In genomic region chr11:105987446-105987845, GRCm38 (mm10) we compare ENCODE assay signal across 39 mouse cellular contexts. TPM values are rescaled to one million over a fixed set of nuclear protein-coding genes. Genes with fewer than 3 reads are reported as not detected.
DNase-seq lines count a peak whose midpoint lies in the region; ATAC-seq and TF ChIP-seq lines count a peak whose summit lies in the region.
"Had no signal": no experiment of that assay in that cellular context is flagged by ENCODE, and none has a peak within 500 bp of the region (broad histone marks: within the 10 kb centered on the region; RNA-seq: fewer than 3 reads in every experiment).

No protein-coding gene starts in this region.

- peaks cover 3% of the 10 kb centered on the region; the same call in 1 of the 2 replicates for H3K36me3 ChIP-seq in midbrain, postnatal 0 days (ENCODE audit: insufficient read depth, low read length)
- H3K36me3 ChIP-seq in midbrain, embryonic 11.5 days (ENCODE audit: control insufficient read depth, insufficient read depth, low read length) = no peaks in the 10 kb centered on the region
- no peaks in the 10 kb centered on the region for H3K36me3 ChIP-seq in lung, embryonic 16.5 days (ENCODE audit: control insufficient read depth, insufficient read depth, low read length)
- H3K36me3 ChIP-seq: heart, embryonic 15.5 days; kidney, embryonic 15.5 days; liver, embryonic 12.5 days; midbrain, embryonic 12.5 days; stomach, embryonic 15.5 days had no signal

- no peaks in the 10 kb centered on the region for H3K27me3 ChIP-seq in midbrain, postnatal 0 days (ENCODE audit: insufficient read depth, low read length)
- H3K27me3 ChIP-seq in midbrain, embryonic 11.5 days (ENCODE audit: control insufficient read depth, insufficient read depth, low read length) = no peaks in the 10 kb centered on the region
- H3K27me3 ChIP-seq in lung, embryonic 16.5 days (ENCODE audit: control insufficient read depth, insufficient read depth, low read depth, low read length) = no peaks in the 10 kb centered on the region
- H3K27me3 ChIP-seq: kidney, embryonic 15.5 days; midbrain, embryonic 12.5 days; stomach, embryonic 15.5 days had no signal

- no peaks in the 10 kb centered on the region for H3K9me3 ChIP-seq in midbrain, postnatal 0 days (ENCODE audit: low read length)
- H3K9me3 ChIP-seq in midbrain, embryonic 11.5 days (ENCODE audit: control insufficient read depth, low read length) = no peaks in the 10 kb centered on the region
- H3K9me3 ChIP-seq in lung, embryonic 16.5 days (ENCODE audit: control insufficient read depth, low read length) = no peaks in the 10 kb centered on the region
- H3K9me3 ChIP-seq: heart, embryonic 15.5 days; kidney, embryonic 15.5 days; liver, embryonic 12.5 days; midbrain, embryonic 12.5 days; stomach, embryonic 15.5 days had no signal

- DNase-seq in cerebellum, postnatal 25 days = peak; percentile 19 to 27
- DNase-seq in cerebellum, postnatal 36 days = no peak
- DNase-seq in midbrain, postnatal 0 days (ENCODE audit: low spot score) = peak; percentile 22
- no peak for DNase-seq in midbrain, embryonic 11.5 days (ENCODE audit: low spot score, missing footprints)
- peak; percentile 86 for DNase-seq in lung, postnatal 36 days
- DNase-seq in adrenal gland, adult 2 months = no peak
- no peak for DNase-seq in T-cell, adult 2 months (ENCODE audit: low spot score)
- DNase-seq: adrenal gland, postnatal 36 days; cerebellum, adult 2 months; heart, postnatal 36 days; kidney, adult 11 months; kidney, postnatal 25 days; layer of hippocampus, postnatal 36 days; left cerebral cortex, postnatal 4 days; liver, postnatal 0 days; retina, postnatal 1 day; right cerebral cortex, postnatal 25 days; thymus, adult 18-20 months; thymus, postnatal 4 days had no signal

- H3K4me3 ChIP-seq in midbrain, postnatal 0 days (ENCODE audit: low read depth, low read length) = no peak overlapping the region
- H3K4me3 ChIP-seq in midbrain, embryonic 11.5 days (ENCODE audit: low read depth, low read length) = no peak overlapping the region
- H3K4me3 ChIP-seq in lung, embryonic 16.5 days (ENCODE audit: low read length) = no peak overlapping the region
- H3K4me3 ChIP-seq: erythroblast, embryonic 14.5 days; heart, embryonic 15.5 days; kidney, embryonic 15.5 days; liver, embryonic 12.5 days; midbrain, embryonic 12.5 days; stomach, embryonic 15.5 days had no signal

- no peak overlapping the region for H3K4me2 ChIP-seq in midbrain, postnatal 0 days (ENCODE audit: low read depth, low read length, poor library complexity, severe bottlenecking)
- H3K4me2 ChIP-seq in midbrain, embryonic 11.5 days = no peak overlapping the region
- H3K4me2 ChIP-seq in lung, embryonic 16.5 days (ENCODE audit: low read depth, low read length) = no peak overlapping the region
- H3K4me2 ChIP-seq: heart, embryonic 15.5 days; hindbrain, embryonic 14.5 days; kidney, embryonic 15.5 days; liver, embryonic 12.5 days; midbrain, embryonic 12.5 days; stomach, embryonic 15.5 days had no signal

- no peak overlapping the region for H3K9ac ChIP-seq in midbrain, postnatal 0 days (replicated peaks; ENCODE audit: low read length, poor library complexity, severe bottlenecking)
- H3K9ac ChIP-seq in midbrain, embryonic 11.5 days (ENCODE audit: low read length) = no peak overlapping the region
- no peak overlapping the region for H3K9ac ChIP-seq in lung, embryonic 16.5 days (ENCODE audit: low read length)
- H3K9ac ChIP-seq: heart, embryonic 15.5 days; hindbrain, embryonic 14.5 days; kidney, embryonic 15.5 days; liver, embryonic 12.5 days; liver, postnatal 0 days; midbrain, embryonic 12.5 days; stomach, embryonic 15.5 days had no signal

- no peaks in the 10 kb centered on the region for H3K4me1 ChIP-seq in midbrain, postnatal 0 days (ENCODE audit: insufficient read depth, low read length)
- no peaks in the 10 kb centered on the region for H3K4me1 ChIP-seq in midbrain, embryonic 11.5 days (ENCODE audit: control insufficient read depth, insufficient read depth, low read length)
- no peaks in the 10 kb centered on the region; the same call in 1 of the 2 replicates for H3K4me1 ChIP-seq in lung, embryonic 16.5 days (replicated peaks; ENCODE audit: control insufficient read depth, insufficient read depth, low read length)
- H3K4me1 ChIP-seq: heart, embryonic 15.5 days; midbrain, embryonic 12.5 days; stomach, embryonic 15.5 days had no signal

- 61% methylated on average over 6 of the region's 6 CpGs for WGBS in midbrain, postnatal 0 days
- WGBS in midbrain, embryonic 11.5 days = 81% methylated on average over 6 of the region's 6 CpGs
- WGBS in lung, embryonic 16.5 days = 48% methylated on average over 6 of the region's 6 CpGs

- H3K27ac ChIP-seq in midbrain, postnatal 0 days (ENCODE audit: low read depth, low read length) = no peak overlapping the region
- no peak overlapping the region for H3K27ac ChIP-seq in midbrain, embryonic 11.5 days (ENCODE audit: low read depth, low read length)
- H3K27ac ChIP-seq in lung, embryonic 16.5 days (ENCODE audit: low read length) = peak overlapping the region; percentile 26; the same call in 1 of the 2 replicates
- H3K27ac ChIP-seq: heart, embryonic 15.5 days; hindbrain, embryonic 14.5 days; kidney, embryonic 15.5 days; liver, embryonic 12.5 days; midbrain, embryonic 12.5 days; stomach, embryonic 15.5 days had no signal

- TF ChIP-seq CTCF in midbrain, postnatal 0 days (IDR thresholded peaks at IDR 0.05) = no peak

- no peak for ATAC-seq in midbrain, postnatal 0 days (ENCODE audit: low FRiP score)
- ATAC-seq in midbrain, embryonic 11.5 days (ENCODE audit: low FRiP score) = no peak
- ATAC-seq in lung, embryonic 16.5 days (ENCODE audit: low read depth) = no peak
- ATAC-seq: forebrain, embryonic 16.5 days; inflammation-experienced regulatory T-cells, adult 6 months; liver, embryonic 12.5 days; liver, postnatal 0 days had no signal

RNA-seq across cellular contexts. Expression of gene Ace3, which starts 7.0 kb away (rescaled TPM):
- total RNA-seq in midbrain, postnatal 0 days (2014; rRNA removed) = not detected in 2 replicates
- polyA plus RNA-seq in midbrain, postnatal 0 days (2015; fragmentation: Nextera tagmentation; extraction: Ambion mirVana) = 0.07 TPM in 1 of 2 replicates, not detected in the other
- not detected in 2 replicates for polyA plus RNA-seq in midbrain, embryonic 11.5 days (2014; fragmentation: Nextera tagmentation; extraction: Ambion mirVana)
- polyA plus RNA-seq in lung, embryonic 16.5 days (2015; fragmentation: Nextera tagmentation; extraction: Ambion mirVana) = 0.34 and 0.45 TPM in 2 replicates
- total RNA-seq in adrenal gland, adult 2 months (2021) = not detected
- polyA plus RNA-seq in adrenal gland, adult 2 months (2012; rRNA removed) = not detected in 2 replicates
- total RNA-seq: adrenal gland, adult 18-20 months; adrenal gland, postnatal 36 days; gastrocnemius, adult 8-10 months; heart, postnatal 36 days; layer of hippocampus, adult 8-10 months; layer of hippocampus, postnatal 36 days; left cerebral cortex, postnatal 4 days; megakaryocyte, adult 5-6 weeks had no signal
- polyA plus RNA-seq: brain, embryonic 14.5 days; cerebellum, adult 2 months; cortical plate, adult 2 months; embryonic facial prominence, embryonic 14.5 days; erythroblast, embryonic 14.5 days; forebrain, embryonic 11.5 days; forebrain, embryonic 16.5 days; heart, embryonic 15.5 days; hindbrain, embryonic 14.5 days; inflammation-experienced regulatory T-cells, adult 6 months; kidney, embryonic 15.5 days; limb, embryonic 14.5 days; liver, embryonic 12.5 days; liver, postnatal 0 days; midbrain, embryonic 12.5 days; neural tube, embryonic 14.5 days; stomach, embryonic 15.5 days had no signal

RNA-seq across cellular contexts. Expression of gene Ace, which starts 19.7 kb away (rescaled TPM):
- total RNA-seq in midbrain, postnatal 0 days (2014; rRNA removed) = 25.1 and 27.0 TPM in 2 replicates
- 10.0 and 10.1 TPM in 2 replicates for polyA plus RNA-seq in midbrain, postnatal 0 days (2015; fragmentation: Nextera tagmentation; extraction: Ambion mirVana)
- 0.57 and 0.89 TPM in 2 replicates for polyA plus RNA-seq in midbrain, embryonic 11.5 days (2014; fragmentation: Nextera tagmentation; extraction: Ambion mirVana)
- polyA plus RNA-seq in lung, embryonic 16.5 days (2015; fragmentation: Nextera tagmentation; extraction: Ambion mirVana) = 16.2 and 17.9 TPM in 2 replicates
- 10 to 100 TPM in 1 of 2 experiments, 1 to 10 TPM in 1; 9.3 to 15.9 TPM for total RNA-seq in adrenal gland, adult 2 months (2021)
- polyA plus RNA-seq in adrenal gland, adult 2 months (2012; rRNA removed) = 8.3 and 11.8 TPM in 2 replicates
- polyA plus RNA-seq: erythroblast, embryonic 14.5 days; inflammation-experienced regulatory T-cells, adult 6 months had no signal

RNA-seq across cellular contexts. Expression of gene Kcnh6, which starts 20.5 kb away (rescaled TPM):
- 3.1 TPM in 2 replicates for total RNA-seq in midbrain, postnatal 0 days (2014; rRNA removed)
- 2.8 and 3.1 TPM in 2 replicates for polyA plus RNA-seq in midbrain, postnatal 0 days (2015; fragmentation: Nextera tagmentation; extraction: Ambion mirVana)
- polyA plus RNA-seq in midbrain, embryonic 11.5 days (2014; fragmentation: Nextera tagmentation; extraction: Ambion mirVana) = 0.21 and 0.29 TPM in 2 replicates
- polyA plus RNA-seq in lung, embryonic 16.5 days (2015; fragmentation: Nextera tagmentation; extraction: Ambion mirVana) = 0.23 and 0.34 TPM in 2 replicates
- under 1 TPM; 0.07 to 0.14 TPM for total RNA-seq in adrenal gland, adult 2 months (2021)
- 0.46 and 0.48 TPM in 2 replicates for polyA plus RNA-seq in adrenal gland, adult 2 months (2012; rRNA removed)
- total RNA-seq: gastrocnemius, adult 8-10 months had no signal
- polyA plus RNA-seq: erythroblast, embryonic 14.5 days; liver, postnatal 0 days had no signal

RNA-seq across cellular contexts. Expression of gene Cyb561, which starts 34.3 kb away (rescaled TPM):
- 64.2 and 69.7 TPM in 2 replicates for total RNA-seq in midbrain, postnatal 0 days (2014; rRNA removed)
- polyA plus RNA-seq in midbrain, postnatal 0 days (2015; fragmentation: Nextera tagmentation; extraction: Ambion mirVana) = 76.7 and 79.6 TPM in 2 replicates
- polyA plus RNA-seq in midbrain, embryonic 11.5 days (2014; fragmentation: Nextera tagmentation; extraction: Ambion mirVana) = 10.1 and 11.6 TPM in 2 replicates
- 41.9 and 44.6 TPM in 2 replicates for polyA plus RNA-seq in lung, embryonic 16.5 days (2015; fragmentation: Nextera tagmentation; extraction: Ambion mirVana)
- total RNA-seq in adrenal gland, adult 2 months (2021) = 100 to 1,000 TPM; 103 to 236 TPM
- 127 and 140 TPM in 2 replicates for polyA plus RNA-seq in adrenal gland, adult 2 months (2012; rRNA removed)
- total RNA-seq: megakaryocyte, adult 5-6 weeks had no signal

RNA-seq across cellular contexts. Expression of gene Dcaf7, which starts 49.2 kb away (rescaled TPM):
- total RNA-seq in midbrain, postnatal 0 days (2014; rRNA removed) = 313 and 343 TPM in 2 replicates
- polyA plus RNA-seq in midbrain, postnatal 0 days (2015; fragmentation: Nextera tagmentation; extraction: Ambion mirVana) = 166 and 170 TPM in 2 replicates
- polyA plus RNA-seq in midbrain, embryonic 11.5 days (2014; fragmentation: Nextera tagmentation; extraction: Ambion mirVana) = 72.7 and 76.1 TPM in 2 replicates
- 58.8 and 63.4 TPM in 2 replicates for polyA plus RNA-seq in lung, embryonic 16.5 days (2015; fragmentation: Nextera tagmentation; extraction: Ambion mirVana)
- 10 to 100 TPM; 39.6 to 57.8 TPM for total RNA-seq in adrenal gland, adult 2 months (2021)
- polyA plus RNA-seq in adrenal gland, adult 2 months (2012; rRNA removed) = 80.6 and 81.8 TPM in 2 replicates

Comparison
In these comparisons a context has a peak if more than half of its experiments do, and no peak if none do; other contexts are left out.
1. DNase-seq: peak in cerebellum, postnatal 25 days (2 of 2), midbrain, postnatal 0 days (single experiment) and lung, postnatal 36 days (single experiment); none in cerebellum, postnatal 36 days (0 of 2), midbrain, embryonic 11.5 days (single experiment), adrenal gland, adult 2 months (single experiment) and T-cell, adult 2 months (single experiment).